Mouse (Mus musculus) heart, embryonic 10.5 days (tissue): Measurements from ENCODE around the gene Klf17. TPM values are rescaled to one million over a fixed set of nuclear protein-coding genes. Genes with fewer than 3 reads are reported as not detected.
"Not testable (repeated sequence)": the region's sequence is repeated elsewhere in the genome, so short reads cannot be mapped to it uniquely, and the experiment has no call there.

Experiments used
- DNase-seq: peaks from one replicate; pipeline ENCODE4 v3.0.0-alpha.2; 2017; ENCODE audit warnings: low spot score
- H3K27ac ChIP-seq: fragments of 300-500 bp; sonication (generic); 2 replicates; pipeline ENCODE4 v1.5.1; 2016; ENCODE audit warnings: mild to moderate bottlenecking
- H3K27me3 ChIP-seq: fragments of 300-500 bp; sonication (generic); 2 replicates; pipeline ENCODE4 v1.6.1; 2016; ENCODE audit warnings: mild to moderate bottlenecking; ENCODE audit not compliant: poor library complexity, insufficient read depth, severe bottlenecking
- H3K36me3 ChIP-seq: fragments of 300-500 bp; sonication (generic); 2 replicates; pipeline ENCODE4 v1.6.1; 2016; ENCODE audit warnings: mild to moderate bottlenecking, moderate library complexity
- H3K4me1 ChIP-seq: fragments of 300-500 bp; sonication (generic); 2 replicates; pipeline ENCODE4 v1.6.1; 2016; ENCODE audit warnings: mild to moderate bottlenecking
- H3K4me3 ChIP-seq: fragments of 300-500 bp; sonication (generic); 2 replicates; pipeline ENCODE4 v1.5.1; 2016; ENCODE audit warnings: mild to moderate bottlenecking, moderate library complexity
- H3K9me3 ChIP-seq: fragments of 300-500 bp; sonication (generic); 2 replicates; pipeline ENCODE4 v1.6.1; 2016; ENCODE audit warnings: mild to moderate bottlenecking, moderate library complexity
- WGBS: fragments of 180-500 bp; shearing (Covaris S2); methylation state at CpG from one replicate; pipeline ENCODE4 v1.1.7; 2016; 5-methylcytosine and 5-hydroxymethylcytosine counted together
- polyA plus RNA-seq: library from polyadenylated mRNA; unstranded; fragments of >200 nt; fragmentation: Nextera tagmentation; extraction: Ambion mirVana; gene quantifications from 2 replicates; pipeline ENCODE4 v1.2.1, GENCODE M21; 2016

Gene Klf17
- 0.05 TPM in 1 of 2 replicates, not detected in the other for polyA plus RNA-seq

DNA sequence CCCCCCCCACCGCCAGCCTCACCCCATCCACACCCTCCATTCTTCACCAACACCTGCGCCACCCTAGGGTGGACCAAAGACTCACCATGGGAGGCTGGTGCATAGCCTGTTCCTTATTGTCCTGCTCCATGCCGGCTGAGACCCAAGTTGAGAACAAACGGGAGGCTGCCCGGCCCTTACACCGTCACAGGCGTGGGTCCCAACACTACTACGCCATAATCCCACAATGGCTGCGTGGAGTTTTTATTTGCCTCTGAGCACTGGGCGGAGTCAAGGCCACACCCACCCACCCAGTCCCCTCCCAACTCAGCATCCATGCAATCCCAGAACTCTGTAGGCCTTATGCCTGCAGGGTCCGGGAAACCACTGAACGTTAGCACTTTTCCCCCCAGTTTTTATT, at the start of gene Klf17:
TSS of gene Klf17 (minus strand) at position 233 of the 400 bp plus-strand sequence.
- Histone ChIP-seq H3K4me1 (no peaks in the 10 kb centered on the region), H3K36me3 (no peaks in the 10 kb centered on the region), H3K27me3 (no peaks in the 10 kb centered on the region), H3K4me3 (no peak within 1 kb of the TSS), H3K9me3 (no peaks in the 10 kb centered on the region), H3K27ac (no peak within 1 kb of the TSS)
- WGBS = 74% methylated on average over 11 of the region's 12 CpGs
- DNase-seq = peak; percentile 62

DNA sequence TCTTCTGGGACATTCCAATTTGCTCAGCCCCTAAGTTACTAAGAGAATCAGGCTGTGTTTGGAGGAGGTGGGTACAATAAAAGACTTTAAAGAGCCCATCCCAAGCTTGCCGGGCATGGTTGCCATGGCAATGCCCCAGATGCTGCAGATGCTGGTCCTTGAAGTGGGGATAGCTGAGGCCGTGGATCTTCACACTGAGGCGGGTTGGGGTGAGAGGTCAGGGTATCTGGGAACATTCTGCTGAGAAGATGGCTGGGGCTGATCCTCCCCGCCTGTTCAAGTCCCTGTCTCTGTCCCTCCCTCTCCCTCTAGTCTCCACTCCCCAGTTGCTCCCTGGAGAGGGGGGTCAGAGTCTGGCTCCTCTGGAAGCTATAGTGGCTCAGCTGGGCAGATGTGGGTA, 48.9 kb upstream of the Klf17 start:
- Histone ChIP-seq H3K36me3 (no peaks in the 10 kb centered on the region), H3K27me3 (no peaks in the 10 kb centered on the region), H3K9me3 (no peaks in the 10 kb centered on the region), H3K27ac (no peak overlapping the region), H3K4me1 (peaks cover 11% of the 10 kb centered on the region), H3K4me3 (no peak overlapping the region)
- 59% methylated on average over 4 of the region's 4 CpGs for WGBS
- DNase-seq = no peak

DNA sequence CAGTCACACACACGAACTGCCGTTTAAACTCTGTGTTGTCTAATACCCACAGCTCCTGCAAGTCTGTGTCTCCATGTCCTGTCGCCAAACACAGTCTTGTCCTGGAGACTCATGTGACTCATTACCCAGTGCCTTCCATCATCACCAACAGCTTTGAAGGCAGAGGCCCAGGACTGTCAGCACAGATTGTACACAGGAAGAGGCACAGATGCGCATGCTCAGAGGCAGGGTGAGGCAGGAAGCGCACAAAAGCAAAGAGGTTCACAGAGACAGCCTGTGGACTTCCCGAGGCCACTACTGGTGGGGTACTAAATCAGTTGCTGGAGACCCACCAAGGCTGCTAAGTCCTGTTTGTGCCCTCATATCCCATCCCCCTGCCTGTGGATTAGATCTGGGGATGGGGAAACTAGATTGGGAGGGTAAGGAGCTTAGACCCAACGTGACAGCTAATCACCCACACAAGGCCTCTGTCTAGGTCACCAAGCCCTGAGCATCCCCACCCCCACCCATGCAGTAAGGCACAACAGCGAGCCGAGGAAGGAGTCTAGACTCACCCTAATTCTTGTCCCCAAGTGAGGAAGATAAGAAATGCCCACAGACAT, 48.2 kb upstream of the Klf17 start:
- peaks cover 11% of the 10 kb centered on the region for H3K4me1 ChIP-seq
- peak overlapping the region; percentile 24; the same call in 1 of the 2 replicates for H3K27ac ChIP-seq
- no peaks in the 10 kb centered on the region for H3K9me3 ChIP-seq
- H3K27me3 ChIP-seq = no peaks in the 10 kb centered on the region
- no peak for DNase-seq
- no peak overlapping the region for H3K4me3 ChIP-seq
- no peaks in the 10 kb centered on the region for H3K36me3 ChIP-seq
- 48% methylated on average over 9 of the region's 9 CpGs for WGBS

DNA sequence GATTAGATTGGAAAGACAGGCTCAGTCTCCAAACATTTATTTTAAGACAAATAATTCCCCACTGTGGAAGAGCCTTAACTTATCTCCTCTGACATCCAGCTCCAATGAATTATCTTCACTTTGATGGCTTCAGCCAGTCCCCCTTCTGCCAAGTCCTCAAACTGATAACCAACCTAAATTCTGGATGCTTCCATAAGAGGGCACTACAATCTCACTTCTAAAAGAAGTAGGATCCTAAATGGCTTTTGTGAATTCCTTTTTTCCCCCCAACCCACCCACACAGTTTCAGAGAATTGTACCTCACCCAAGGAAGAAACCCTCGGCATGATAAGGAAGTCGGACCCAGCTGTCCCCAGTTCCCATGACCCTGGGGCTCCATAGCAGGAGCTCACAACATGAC, 45.5 kb upstream of the Klf17 start:
- WGBS = 56% methylated on average over 2 of the region's 2 CpGs
- Histone ChIP-seq H3K27ac (no peak overlapping the region), H3K4me3 (no peak overlapping the region), H3K4me1 (peaks cover 18% of the 10 kb centered on the region), H3K36me3 (no peaks in the 10 kb centered on the region), H3K9me3 (no peaks in the 10 kb centered on the region), H3K27me3 (no peaks in the 10 kb centered on the region)
- DNase-seq = no peak

DNA sequence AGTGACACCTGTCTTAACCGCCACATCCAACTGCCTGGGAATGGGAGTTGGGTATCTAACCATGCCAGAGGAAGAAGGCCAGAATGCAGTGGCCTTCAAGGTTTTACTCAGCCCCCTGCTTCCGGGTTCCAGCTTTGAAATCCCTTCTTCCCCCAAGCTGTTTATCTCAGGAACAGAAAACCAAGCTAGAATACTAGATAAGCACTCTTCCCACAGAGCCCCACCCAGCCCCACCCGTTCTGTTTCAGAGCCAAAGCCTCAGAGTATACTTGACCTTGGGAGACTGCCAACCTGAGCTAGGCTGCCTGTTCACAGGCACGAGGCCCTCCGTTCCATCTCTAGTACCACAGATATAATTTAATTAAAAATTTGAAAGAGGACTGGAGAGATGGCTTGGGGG, 41.5 kb upstream of the Klf17 start:
- Histone ChIP-seq H3K9me3 (no peaks in the 10 kb centered on the region), H3K27me3 (no peaks in the 10 kb centered on the region), H3K36me3 (no peaks in the 10 kb centered on the region), H3K4me3 (no peak overlapping the region), H3K4me1 (0 out of 2 replicates have a peak, but pooled peaks cover 7% of the 10 kb centered on the region), H3K27ac (no peak overlapping the region)
- no peak for DNase-seq
- 67% methylated on average over 5 of the region's 5 CpGs for WGBS

DNA sequence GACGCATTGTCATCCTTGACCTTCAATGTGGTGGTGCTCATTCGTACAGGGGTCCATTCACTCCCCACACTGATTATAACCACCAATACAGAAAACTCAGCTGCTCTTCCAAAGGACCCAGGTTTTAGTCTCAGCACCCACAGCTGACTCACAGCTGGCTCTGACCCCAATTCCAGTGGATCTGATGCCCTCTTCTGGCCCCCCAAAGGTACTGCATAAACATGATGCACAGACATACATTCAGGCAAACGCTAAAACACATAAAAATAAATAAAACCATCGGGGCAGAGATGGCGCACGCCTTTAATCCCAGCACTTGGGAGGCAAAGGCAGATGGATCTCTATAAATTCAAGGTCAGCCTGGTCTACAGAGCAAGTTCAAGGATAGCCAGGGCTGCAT, 34.5 kb upstream of the Klf17 start:
- no peaks in the 10 kb centered on the region for H3K27me3 ChIP-seq
- DNase-seq = no peak
- H3K4me1 ChIP-seq = no peaks in the 10 kb centered on the region
- no peaks in the 10 kb centered on the region for H3K9me3 ChIP-seq
- H3K27ac ChIP-seq = no peak overlapping the region
- H3K4me3 ChIP-seq = no peak overlapping the region
- 80% methylated on average over 6 of the region's 6 CpGs for WGBS
- H3K36me3 ChIP-seq = no peaks in the 10 kb centered on the region

DNA sequence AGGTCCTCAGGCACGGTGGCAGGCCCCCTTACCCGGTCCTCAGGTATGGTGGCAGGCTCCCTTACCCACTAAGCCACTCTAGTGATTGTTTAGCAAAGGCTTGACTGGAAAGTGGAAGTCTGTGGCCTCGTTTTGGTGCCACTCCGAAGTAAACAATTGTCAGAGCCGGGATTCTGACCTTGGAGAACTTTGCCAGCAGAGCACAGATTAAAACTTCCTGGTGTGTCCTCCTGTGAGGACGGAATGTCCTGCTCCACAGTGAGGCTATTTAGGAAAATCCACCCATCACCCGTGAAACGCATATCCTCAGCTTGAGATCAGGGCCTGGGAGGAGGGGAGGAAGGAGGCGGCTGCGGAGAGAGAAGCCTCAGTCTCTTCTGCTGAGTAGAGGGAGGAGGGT, 22.9 kb upstream of the Klf17 start:
- peaks cover 9% of the 10 kb centered on the region for H3K4me1 ChIP-seq
- no peaks in the 10 kb centered on the region for H3K27me3 ChIP-seq
- no peak for DNase-seq
- 51% methylated on average over 10 of the region's 10 CpGs for WGBS
- no peaks in the 10 kb centered on the region for H3K9me3 ChIP-seq
- H3K4me3 ChIP-seq = no peak overlapping the region
- no peaks in the 10 kb centered on the region for H3K36me3 ChIP-seq
- no peak overlapping the region for H3K27ac ChIP-seq

DNA sequence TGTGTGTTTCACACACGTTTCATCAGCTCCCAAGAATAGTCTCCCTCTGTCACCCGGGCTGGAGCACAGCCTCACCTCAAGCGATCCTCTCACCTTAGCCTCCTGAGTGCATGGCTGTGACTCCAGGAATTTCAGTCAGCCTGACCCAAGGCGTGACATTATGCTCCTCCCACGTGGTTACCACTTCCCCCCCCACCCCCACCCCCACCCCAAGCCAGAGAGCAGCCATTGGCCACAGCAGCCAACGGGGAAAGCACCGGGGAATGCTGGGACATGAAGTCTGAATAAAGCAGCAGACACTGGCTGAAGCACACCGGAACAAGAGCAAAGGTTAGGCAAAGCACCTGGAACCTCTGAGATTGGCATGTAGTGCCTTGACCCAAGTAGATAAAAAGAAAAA, 21.5 kb upstream of the Klf17 start:
- 28% methylated on average over 8 of the region's 8 CpGs for WGBS
- Histone ChIP-seq H3K27ac (peak overlapping the region; percentile 64), H3K27me3 (no peaks in the 10 kb centered on the region), H3K36me3 (no peaks in the 10 kb centered on the region), H3K4me1 (peaks cover 5% of the 10 kb centered on the region; the same call in 1 of the 2 replicates), H3K9me3 (no peaks in the 10 kb centered on the region), H3K4me3 (peak overlapping the region; percentile 44)
- DNase-seq = peak; percentile 91

DNA sequence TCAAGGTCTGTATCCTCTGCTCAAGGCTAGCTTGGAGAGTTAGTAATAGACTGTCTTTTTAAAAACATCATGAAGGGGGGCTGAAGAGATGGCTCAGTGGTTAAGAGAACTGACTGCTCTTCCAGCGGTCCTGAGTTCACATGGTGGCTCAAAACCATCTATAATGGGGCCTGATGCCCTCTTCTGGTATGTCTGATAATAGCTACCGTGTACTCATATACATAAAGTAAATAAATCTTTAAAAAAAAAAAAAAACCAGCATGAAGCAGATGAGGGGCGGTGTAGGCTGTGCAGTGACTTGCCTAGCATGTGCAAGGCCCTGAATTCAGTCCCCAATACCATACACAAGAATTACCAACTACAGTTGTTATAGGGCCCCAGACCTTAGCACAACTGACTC, 17.5 kb upstream of the Klf17 start:
- H3K4me3 ChIP-seq = no peak overlapping the region
- H3K4me1 ChIP-seq = peaks cover 5% of the 10 kb centered on the region; the same call in 1 of the 2 replicates
- H3K27ac ChIP-seq = no peak overlapping the region
- H3K9me3 ChIP-seq = no peaks in the 10 kb centered on the region
- DNase-seq = no peak
- H3K27me3 ChIP-seq = no peaks in the 10 kb centered on the region
- no peaks in the 10 kb centered on the region for H3K36me3 ChIP-seq
- whole genome bisulfite sequencing = 82% methylated on average over 3 of the region's 3 CpGs

DNA sequence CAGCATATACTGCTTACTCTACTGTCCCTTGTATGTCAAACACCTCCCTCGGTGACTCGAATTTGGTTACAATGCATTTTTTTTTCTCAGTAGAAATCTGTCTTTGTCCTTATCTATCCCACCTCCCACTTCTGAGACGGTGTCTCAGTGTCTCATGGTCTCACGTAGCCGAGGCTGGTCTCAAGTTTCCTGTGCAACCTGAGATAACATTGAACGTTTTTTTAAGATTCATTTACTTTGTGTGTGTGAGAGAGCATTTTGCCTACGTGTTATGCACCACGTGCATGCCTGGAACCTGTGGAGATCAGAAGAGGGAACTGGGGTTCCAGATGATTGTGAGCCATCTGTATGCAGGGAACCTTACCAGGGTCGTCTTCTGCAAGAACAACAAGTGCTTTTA, 7.5 kb upstream of the Klf17 start:
- WGBS = 51% methylated on average over 9 of the region's 9 CpGs
- no peaks in the 10 kb centered on the region for H3K27me3 ChIP-seq
- H3K4me3 ChIP-seq = no peak overlapping the region
- H3K27ac ChIP-seq = no peak overlapping the region
- no peaks in the 10 kb centered on the region for H3K9me3 ChIP-seq
- no peak for DNase-seq
- no peaks in the 10 kb centered on the region for H3K4me1 ChIP-seq
- H3K36me3 ChIP-seq = no peaks in the 10 kb centered on the region

DNA sequence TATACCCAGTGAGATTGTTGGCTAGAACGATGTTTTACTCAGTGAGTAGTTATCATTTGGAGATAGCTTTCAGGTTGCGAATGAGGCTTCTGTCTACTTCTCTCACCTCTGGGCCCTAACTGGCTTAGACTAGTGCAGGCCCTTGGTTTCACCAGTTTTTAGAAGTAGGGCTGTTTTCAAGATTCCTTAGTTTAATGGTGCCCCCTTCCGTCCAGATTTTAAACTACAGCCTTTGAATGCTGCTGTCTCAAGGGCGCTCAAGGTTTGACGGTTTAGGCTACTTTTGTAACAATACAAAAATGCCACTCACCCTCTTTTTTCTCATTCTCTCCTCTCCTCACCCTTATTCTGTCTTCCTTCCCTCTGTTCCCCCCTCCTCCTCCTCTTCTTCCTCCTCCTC, 5.5 kb upstream of the Klf17 start:
- no peaks in the 10 kb centered on the region for H3K4me1 ChIP-seq
- no peaks in the 10 kb centered on the region for H3K27me3 ChIP-seq
- DNase-seq = peak; percentile 11
- H3K4me3 ChIP-seq = no peak overlapping the region
- no peaks in the 10 kb centered on the region for H3K36me3 ChIP-seq
- 16% methylated on average over 5 of the region's 5 CpGs for WGBS
- no peaks in the 10 kb centered on the region for H3K9me3 ChIP-seq
- H3K27ac ChIP-seq = no peak overlapping the region

DNA sequence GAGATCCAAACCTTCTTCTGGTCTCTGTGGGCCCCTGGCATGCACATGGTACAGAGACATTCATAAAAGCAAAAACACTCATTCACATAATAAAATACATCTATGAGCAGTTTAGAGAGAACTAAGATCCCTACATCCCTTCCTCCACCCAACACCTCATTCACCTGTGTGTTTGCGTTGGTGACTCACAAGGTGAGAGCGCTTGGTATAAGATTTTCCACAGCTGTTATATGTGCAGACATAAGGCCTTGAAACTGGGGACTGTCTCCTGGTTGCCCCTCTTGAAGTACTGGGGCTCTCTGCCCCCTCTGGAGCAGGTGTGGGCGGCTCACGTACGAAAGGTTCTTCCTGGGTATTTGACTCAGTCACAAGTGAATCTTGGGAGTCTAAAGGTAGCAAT, 5.3 kb downstream of the Klf17 start:
- no peaks in the 10 kb centered on the region for H3K36me3 ChIP-seq
- H3K4me1 ChIP-seq = no peaks in the 10 kb centered on the region
- no peak for DNase-seq
- no peak overlapping the region for H3K27ac ChIP-seq
- H3K4me3 ChIP-seq = no peak overlapping the region
- H3K9me3 ChIP-seq = no peaks in the 10 kb centered on the region
- WGBS = 87% methylated on average over 5 of the region's 5 CpGs
- H3K27me3 ChIP-seq = no peaks in the 10 kb centered on the region

DNA sequence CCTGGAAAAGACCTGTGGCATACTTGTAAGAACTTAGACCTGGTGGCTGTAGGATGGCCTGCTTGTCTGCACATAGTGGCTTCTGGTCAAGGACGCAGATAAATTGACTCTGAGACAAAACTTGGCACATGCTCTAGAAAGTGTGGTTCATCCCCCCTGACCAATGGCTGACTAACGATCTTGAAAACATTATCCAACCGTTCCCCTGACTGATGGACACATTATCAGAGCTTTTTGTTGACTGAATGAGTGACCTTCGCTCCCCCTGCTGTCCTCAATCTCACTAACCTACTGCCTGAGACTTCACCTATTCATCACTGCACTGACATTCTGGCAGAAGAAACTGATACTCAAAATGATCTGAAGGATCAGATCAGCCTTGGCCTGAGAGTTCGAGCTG, 13.0 kb downstream of the Klf17 start:
- WGBS = 58% methylated on average over 5 of the region's 5 CpGs
- H3K27me3 ChIP-seq, H3K4me1 ChIP-seq, H3K4me3 ChIP-seq, H3K36me3 ChIP-seq, H3K27ac ChIP-seq, DNase-seq, H3K9me3 ChIP-seq: not testable (repeated sequence)

DNA sequence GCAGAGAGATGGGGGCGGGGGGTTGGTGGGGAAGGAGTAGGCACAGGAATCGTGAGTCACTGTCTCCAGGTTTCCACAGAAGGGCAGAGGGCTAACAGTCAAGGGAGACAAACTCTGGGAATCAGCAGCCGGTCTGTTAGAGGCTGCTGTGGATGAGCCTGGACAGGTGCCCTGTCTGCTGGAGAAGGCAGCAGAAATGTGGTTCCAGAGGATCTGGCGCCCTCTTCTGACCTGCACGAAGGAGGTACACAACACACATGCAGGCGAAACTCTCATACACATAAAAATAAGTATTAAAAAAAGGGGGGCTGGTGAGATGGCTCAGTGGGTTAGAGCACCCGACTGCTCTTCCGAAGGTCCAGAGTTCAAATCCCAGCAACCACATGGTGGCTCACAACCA, 27.9 kb downstream of the Klf17 start:
- Histone ChIP-seq H3K27me3 (no peaks in the 10 kb centered on the region), H3K9me3 (no peaks in the 10 kb centered on the region), H3K4me1 (no peaks in the 10 kb centered on the region), H3K27ac (no peak overlapping the region), H3K36me3 (no peaks in the 10 kb centered on the region), H3K4me3 (no peak overlapping the region)
- 38% methylated on average over 8 of the region's 8 CpGs for WGBS
- no peak for DNase-seq
